Mouse (Mus musculus) gastrocnemius, postnatal 36 days (tissue): ENCODE results near the gene Ppp2r5d. TPM values are rescaled to one million over a fixed set of nuclear protein-coding genes. Genes with fewer than 3 reads are reported as not detected.

Experiments
- DNase-seq, 2 experiments: peaks; one replicate each; pipeline ENCODE4 v3.0.0; 2022
- intact Hi-C: fragments of 180-260 bp; cut with DNase I; formaldehyde crosslinking; loops from one replicate; pipeline ENCODE4 v1.15.1; 2025
- total RNA-seq, 2 experiments: library from RNA; stranded (reverse); gene quantifications; 2 replicates each; pipeline ENCODE4 v1.2.3; 2021

Gene Ppp2r5d
- total RNA-seq, 2 experiments from 2014 or later, result 23.4 to 26.7 TPM

DNA sequence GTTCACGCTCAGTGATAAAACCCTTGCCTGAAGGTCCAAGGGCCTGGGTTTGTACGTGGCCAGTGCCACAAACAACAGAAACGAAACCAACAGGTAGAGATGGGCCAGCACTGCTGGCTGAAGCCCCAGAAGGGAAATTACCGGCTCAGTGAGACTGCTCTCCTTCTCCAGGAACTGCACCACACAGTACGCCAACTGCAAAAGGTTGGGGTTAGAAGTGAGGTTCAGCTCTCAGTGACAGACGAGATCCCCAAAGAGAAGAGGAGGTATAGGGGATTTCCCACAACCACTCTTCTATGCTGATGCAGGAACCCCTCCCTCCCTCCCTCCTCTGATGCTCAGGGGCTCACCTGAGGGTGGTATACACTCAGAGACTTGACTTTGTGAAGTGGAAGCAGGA is 19.0 kb downstream of the Ppp2r5d start:
- intact Hi-C loops, result loop anchor here (2.0 kb wide), 1 partner anchor 17 kb away; no protein-coding TSS in a partner anchor
- DNase-seq, result no peak

DNA sequence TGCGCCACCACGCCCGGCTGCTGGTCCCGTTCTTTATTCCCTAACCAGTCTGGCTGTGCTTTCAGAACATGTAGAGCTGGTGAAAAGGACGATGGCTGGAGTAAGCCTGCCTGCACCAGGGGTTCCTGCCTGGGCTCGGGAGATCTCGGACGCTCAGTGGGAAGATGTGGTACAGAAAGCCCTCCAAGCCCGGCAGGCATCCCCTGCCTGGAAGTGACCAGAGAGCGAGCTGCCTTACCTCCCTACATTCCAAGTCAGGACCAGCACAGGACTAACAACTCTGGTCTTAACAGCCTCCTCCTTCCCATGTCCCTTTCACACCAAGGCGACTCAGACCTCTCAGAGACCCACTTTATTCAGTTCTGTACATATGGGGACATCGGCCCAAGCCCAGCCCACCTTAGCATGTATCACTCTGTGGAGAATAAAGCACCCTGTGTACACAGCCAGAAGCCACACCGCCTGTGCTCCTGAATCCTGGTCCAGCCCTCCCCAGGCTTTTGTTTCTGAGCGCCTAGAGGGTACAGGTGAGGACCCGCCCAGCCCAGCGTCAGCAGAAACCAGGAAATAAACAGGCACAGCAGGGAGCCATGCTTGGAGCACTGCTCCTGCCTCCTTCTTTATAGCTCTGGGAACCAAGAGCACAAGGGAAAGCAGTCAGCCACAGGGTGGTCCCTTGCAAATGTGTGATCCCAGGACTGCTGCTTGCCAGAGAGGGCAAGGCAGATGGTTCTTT is 22.1 kb downstream of the Ppp2r5d start:
- intact Hi-C loops, result no loop called here
- DNase-seq, result no peak

DNA sequence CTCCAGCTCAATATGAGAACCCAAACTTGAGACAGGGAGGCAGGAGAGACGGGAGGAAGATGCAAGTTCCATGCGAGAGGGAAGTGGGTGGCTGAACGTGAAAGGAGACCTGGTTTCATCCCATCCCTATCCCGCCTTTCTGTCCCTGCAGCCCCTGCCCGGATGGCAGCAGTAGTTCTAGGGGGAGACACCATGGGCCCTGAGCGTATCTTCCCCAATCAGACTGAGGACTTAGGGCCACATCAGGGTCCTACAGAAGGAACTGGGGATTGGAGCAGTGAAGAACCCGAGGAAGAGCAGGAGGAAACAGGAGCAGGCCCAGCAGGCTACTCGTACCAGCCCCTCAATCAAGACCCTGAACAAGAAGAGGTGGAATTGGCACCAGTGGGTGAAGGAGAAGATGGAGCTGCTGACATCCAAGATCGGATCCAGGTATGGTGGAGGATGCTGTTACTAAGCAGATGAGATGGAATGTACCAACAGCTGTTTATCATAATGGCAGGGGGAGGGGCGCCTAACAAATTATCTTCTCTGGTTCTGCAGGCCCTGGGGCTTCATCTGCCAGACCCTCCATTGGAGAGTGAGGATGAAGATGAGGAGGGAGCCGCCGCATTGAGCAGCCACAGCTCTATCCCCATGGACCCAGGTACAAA is 23.3 kb downstream of the Ppp2r5d start:
- intact Hi-C loops, result no loop called here
- DNase-seq, result no peak

DNA sequence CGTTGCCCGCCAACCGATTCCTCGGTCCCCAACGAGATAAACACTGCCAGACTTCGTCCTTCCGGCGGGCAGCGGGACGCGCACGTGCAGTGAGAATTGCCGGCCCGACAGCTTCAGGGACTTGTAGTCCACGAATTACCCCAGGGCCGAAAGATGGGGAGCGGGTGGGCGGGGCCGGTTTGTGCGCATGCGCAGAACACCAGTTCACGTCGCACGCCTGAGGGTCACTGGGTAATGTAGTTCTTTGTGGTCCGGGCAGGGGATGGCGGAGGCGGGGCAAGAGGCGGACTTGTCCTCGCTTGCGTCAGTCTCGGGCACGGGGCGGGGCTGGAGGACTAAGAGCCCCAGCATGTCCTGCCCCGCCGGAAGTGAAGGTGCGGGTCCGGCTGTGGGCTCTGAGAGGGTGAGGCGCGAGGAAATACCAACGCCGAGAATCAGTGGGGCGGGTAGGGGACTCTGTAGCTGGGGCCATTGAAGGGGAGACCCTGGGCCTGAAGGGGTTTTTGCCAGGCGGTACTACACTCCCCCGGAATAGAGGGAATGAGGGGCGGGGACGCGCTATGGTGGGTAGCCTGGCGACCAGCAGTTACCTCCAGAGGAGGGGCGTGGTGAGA is 24.0 kb downstream of the Ppp2r5d start, which contains the start of gene Klhdc3:
Gene Klhdc3, minus strand, starts transcription at position 155 of the 614 bp plus-strand sequence.
- peak; percentile 92 to 98 for DNase-seq
- intact Hi-C loops, result loop anchor here (1.0 kb wide), 1 partner anchor 18 kb away; no protein-coding TSS in a partner anchor

GRCm38 (mm10) chr17:46679843-46680759 is 24.8 kb downstream of the Ppp2r5d start:
- no peak for DNase-seq
- intact Hi-C loops, result loop anchor here (1.0 to 5.0 kb wide), 2 partner anchors 17 to 32 kb away; partner anchors contain the start of gene Pex6

- no peak for DNase-seq
- intact Hi-C loops, result loop anchor here (5.0 kb wide), 1 partner anchor 33 kb away; the partner anchor contains the start of gene Pex6
Observed at GRCm38 (mm10) chr17:46678911-46679310, 26.0 kb downstream of the Ppp2r5d start.

- DNase-seq, result peak; percentile 47 to 51
- intact Hi-C loops, result loop anchor here (5.0 kb wide), 1 partner anchor 34 kb away; the partner anchor contains the start of gene Pex6
Observed at GRCm38 (mm10) chr17:46678416-46678815, 26.5 kb downstream of the Ppp2r5d start, which contains the start of gene Mea1. Gene Mea1 (plus strand): TSS chr17:46678793.

DNA sequence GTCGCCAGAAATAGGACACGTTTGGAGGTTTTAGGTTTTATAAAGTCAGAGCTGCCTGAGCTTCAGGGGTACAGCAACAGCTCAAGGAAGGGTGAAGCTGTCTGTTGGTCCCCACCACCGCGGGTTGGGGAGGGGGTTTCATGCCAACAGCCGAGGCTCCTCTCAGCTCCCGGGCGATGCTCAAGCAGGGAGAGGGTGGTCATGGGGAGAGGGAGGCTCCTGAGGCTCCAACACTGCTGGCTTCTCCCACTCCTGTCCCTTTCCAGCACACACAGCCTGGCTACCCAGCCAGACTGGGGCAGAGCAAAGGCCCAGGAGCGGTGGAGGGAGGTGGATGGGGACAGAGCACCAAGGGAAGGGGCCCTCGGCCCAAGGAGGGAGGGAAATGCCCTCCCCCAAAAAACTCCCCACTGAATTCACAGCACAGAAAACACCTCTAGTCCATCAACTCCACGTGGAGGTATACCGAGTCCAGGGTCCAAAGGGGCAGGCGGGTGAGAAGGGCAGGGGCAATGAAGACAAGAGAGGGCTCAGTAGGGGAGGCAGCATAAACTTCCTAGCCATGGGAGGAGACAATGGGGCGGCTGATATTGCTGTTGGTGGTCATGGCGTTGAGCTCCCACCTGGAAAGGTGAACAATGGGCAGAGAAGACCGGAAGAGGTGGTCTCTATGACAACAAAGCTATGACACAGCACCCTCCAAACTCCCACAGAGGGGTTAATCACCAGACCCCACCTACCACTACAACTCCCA is 30.2 kb downstream of the Ppp2r5d start:
- intact Hi-C loops, result loop anchor here (5.0 kb wide), 1 partner anchor 38 kb away; the partner anchor contains the start of gene Pex6
- DNase-seq, result no peak

DNA sequence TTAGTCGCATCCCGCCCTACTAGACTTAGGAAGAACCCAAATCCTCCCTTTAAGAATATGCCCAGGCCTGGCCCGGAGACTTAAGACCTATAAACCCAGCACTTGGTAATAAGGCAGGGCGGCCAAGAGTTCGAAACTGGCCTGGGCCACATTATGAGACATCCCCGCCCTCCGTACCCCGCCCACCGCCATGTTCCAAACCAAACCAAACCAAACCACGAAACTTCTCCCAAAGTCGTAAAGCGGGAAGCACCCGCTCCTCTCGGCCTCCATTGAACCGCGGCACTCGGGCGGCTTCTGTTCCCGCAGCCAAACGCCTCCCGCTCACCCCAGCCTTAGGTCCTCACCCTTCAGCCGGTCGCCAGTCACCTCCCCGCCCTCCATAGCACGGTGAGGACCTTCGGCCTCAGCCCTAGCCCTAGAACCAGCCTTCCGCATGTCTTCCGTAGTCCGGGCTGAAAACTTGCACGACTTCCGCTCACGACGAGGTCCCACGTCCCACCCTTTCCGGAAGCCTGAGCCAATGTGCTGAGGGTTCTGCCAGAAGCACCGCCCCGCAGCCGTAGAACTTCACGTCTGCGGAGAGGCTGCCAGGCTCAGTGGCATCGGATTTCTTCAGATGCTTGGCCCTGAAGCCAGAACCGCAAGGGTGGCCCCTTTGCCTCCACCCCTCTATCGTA is 30.9 kb downstream of the Ppp2r5d start, which contains the start of gene Rrp36:
Gene Rrp36, minus strand, starts transcription at position 503 of the 680 bp plus-strand sequence.
- intact Hi-C loops, result no loop called here
- DNase-seq, result peak; percentile 88

GRCm38 (mm10) chr17:46669911-46670310 is 35.0 kb downstream of the Ppp2r5d start:
- DNase-seq, result no peak

DNA sequence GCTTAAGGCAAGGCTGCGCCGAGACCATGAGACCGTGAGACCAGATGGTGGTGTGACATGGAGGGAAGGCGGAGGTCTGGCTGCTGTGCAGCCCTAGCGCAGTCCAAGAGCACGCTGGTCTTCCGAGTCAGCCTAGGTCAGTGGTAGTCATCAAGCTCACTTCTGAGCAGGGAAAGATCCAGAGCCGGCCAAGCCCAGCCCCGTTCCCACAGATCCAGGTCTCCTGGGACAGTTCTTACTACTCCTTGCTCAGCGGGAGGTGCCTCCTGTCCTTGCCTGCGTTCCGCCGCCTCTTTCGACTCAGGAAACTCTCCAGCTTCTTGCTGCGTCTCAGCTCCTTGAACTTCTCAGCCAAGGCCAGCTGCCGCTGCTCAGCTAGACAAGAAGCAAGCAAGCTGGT is 37.2 kb downstream of the Ppp2r5d start:
- DNase-seq, result no peak
- intact Hi-C loops, result no loop called here

More at GRCm38 (mm10) chr17:46669911-46670310, 35.0 kb downstream of the Ppp2r5d start:
- intact Hi-C loops, result no loop called here

DNA sequence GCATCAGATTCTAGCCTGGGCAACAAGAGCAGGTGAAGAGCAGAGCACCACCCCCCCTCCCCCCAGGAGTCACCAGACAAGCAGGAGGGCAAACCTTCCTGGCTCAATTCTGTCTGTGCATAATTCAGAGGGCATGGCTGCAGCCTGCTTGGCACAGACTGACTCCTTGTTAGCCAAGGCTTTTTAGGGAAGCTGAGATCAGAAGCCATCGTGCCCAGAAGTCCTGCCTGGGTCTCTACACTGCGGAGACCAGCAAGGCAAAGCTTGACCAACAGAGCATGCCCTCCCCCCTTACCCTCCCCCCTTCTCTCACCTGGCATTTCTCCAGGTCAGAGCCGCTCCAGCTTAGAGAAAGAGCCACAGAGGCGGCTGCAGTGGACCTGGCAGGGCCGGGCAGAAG is 42.2 kb downstream of the Ppp2r5d start:
- no peak for DNase-seq
- intact Hi-C loops, result loop anchor here (1.0 kb wide), 1 partner anchor 18 kb away; the partner anchor contains the start of gene Klhdc3

- intact Hi-C loops, result no loop called here
- DNase-seq, result no peak
Observed at GRCm38 (mm10) chr17:46661981-46662380, 42.9 kb downstream of the Ppp2r5d start.

DNA sequence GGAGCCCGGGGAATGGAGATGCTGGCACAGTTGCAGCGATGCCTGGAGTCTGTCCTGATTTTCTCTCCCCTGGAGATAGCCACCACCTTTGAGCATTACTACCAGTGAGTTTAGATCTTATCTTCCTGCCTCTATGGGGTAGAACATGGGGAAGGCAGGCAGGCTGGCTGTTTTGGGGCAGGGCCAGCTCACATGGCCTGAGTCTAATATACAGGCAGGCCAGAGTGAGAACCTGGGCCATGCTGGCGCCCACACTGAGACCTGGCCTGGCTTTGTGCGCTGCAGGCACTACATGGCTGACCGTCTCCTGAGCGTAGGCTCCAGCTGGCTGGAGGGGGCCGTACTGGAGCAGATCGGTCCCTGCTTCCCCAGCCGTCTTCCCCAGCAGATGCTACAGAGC is 43.6 kb downstream of the Ppp2r5d start:
- no peak for DNase-seq

DNA sequence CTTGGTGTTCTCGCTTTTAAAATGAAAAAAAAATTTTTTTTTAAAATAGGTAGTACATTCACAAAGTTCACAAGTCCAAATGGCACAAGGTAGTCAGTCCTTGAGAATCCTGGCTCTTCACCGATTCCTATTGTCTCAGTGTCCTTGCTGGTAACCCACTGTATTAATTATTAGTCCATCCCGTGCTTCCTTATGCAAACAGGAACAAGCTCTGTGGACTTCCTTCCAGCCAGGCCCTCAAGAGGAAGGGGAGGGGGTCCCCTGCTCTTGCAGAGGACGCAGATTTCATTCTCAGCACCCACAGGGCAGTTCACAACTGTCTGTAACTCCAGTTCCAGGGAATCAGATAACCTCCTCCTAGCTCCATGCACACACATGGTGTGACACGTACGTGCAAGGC is 48.9 kb downstream of the Ppp2r5d start:
- intact Hi-C loops, result no loop called here
- no peak for DNase-seq

More for the DNA sequence above, 43.6 kb downstream of the Ppp2r5d start:
- intact Hi-C loops, result no loop called here

DNA sequence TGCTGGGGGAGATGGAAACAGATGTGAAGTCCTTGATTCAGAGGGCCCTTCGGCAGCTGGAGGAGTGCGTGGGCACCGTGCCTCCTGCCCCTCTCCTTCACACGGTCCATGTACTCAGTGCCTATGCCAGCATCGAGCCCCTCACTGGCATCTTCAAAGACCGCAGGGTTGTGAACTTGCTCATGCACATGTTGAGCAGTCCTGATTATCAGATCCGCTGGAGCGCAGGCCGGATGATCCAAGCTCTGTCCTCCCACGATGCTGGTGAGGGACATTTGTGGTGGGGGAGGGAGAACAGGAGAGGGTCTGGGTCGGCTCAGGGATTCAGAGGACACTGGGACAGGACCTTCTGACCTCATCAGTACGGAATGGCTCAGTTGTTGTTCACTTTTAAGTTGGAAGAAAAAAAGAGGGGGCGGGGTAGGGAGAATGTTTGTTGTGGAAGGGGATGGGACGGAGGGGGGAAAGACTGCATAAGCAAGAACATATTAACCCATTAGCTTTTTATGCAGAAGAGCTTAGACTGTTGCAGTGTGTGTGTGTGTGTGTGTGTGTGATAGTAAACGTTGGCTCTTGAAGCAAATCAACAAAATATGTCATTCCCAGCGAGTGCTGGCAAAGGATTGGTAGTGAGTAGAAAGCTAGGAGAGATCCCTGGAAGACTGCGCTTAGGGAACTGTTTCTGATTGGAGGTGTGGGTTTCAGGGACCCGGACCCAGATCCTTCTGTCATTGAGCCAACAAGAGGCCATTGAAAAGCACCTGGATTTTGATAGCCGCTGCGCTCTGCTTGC is 53.0 kb downstream of the Ppp2r5d start:
- DNase-seq, result no peak
- intact Hi-C loops, result no loop called here

DNA sequence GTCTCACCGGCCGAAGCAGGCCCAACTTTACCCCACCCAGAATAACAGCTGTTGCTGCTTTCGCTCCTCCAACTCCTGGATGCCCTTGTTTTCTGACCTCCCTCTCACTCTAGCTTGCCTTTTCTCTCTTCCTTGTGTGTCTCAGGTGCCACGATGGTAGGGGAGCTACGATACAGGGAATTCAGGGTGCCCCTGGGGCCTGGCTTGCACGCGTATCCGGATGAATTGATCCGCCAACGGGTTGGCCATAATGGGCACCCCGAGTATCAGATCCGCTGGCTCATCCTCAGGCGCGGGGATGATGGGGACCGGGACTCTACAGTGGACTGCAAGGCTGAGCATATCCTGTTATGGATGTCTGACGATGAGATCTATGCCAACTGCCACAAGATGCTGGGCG is 53.6 kb downstream of the Ppp2r5d start:
- intact Hi-C loops, result no loop called here
- no peak for DNase-seq
